Mouse (Mus musculus) intestine, postnatal 0 days (tissue): Measurements from ENCODE around the gene Gal3st3. TPM values are rescaled to one million over a fixed set of nuclear protein-coding genes. Genes with fewer than 3 reads are reported as not detected.
"Not testable (repeated sequence)": the region's sequence is repeated elsewhere in the genome, so short reads cannot be mapped to it uniquely, and the experiment has no call there.

Source experiments
- ATAC-seq: fragments of 200-750 bp; cut with Nextera tagmentation; 2 replicates; pipeline ENCODE4 v1.8.0; 2017; ENCODE audit warnings: mild to moderate bottlenecking, moderate TSS enrichment, moderate library complexity
- H3K27ac ChIP-seq: fragments of 300-500 bp; sonication (generic); 2 replicates; pipeline ENCODE4 v1.5.1; 2014; ENCODE audit warnings: mild to moderate bottlenecking, low read depth, low read length, moderate library complexity
- H3K27me3 ChIP-seq: fragments of 300-500 bp; sonication (generic); replicated peaks from 2 replicates; pipeline ENCODE4 v1.6.1; 2014; ENCODE audit warnings: low read length, mixed read lengths; ENCODE audit not compliant: control insufficient read depth, insufficient read depth
- H3K36me3 ChIP-seq: fragments of 300-500 bp; sonication (generic); 2 replicates; pipeline ENCODE4 v1.6.1; 2014; ENCODE audit warnings: mild to moderate bottlenecking, moderate library complexity; ENCODE audit not compliant: control insufficient read depth, insufficient read depth
- H3K4me1 ChIP-seq: fragments of 300-500 bp; sonication (generic); replicated peaks from 2 replicates; pipeline ENCODE4 v1.6.1; 2014; ENCODE audit warnings: antibody characterized with exemption, low read length, mixed read lengths; ENCODE audit not compliant: control insufficient read depth, insufficient read depth
- H3K4me2 ChIP-seq: fragments of 300-500 bp; sonication (generic); replicated peaks from 2 replicates; pipeline ENCODE4 v1.6.1; 2014; ENCODE audit warnings: low read depth, mild to moderate bottlenecking, moderate library complexity
- H3K4me3 ChIP-seq: fragments of 300-500 bp; sonication (generic); 2 replicates; pipeline ENCODE4 v1.5.1; 2014; ENCODE audit warnings: low read depth, low read length
- H3K9ac ChIP-seq: fragments of 300-500 bp; sonication (generic); 2 replicates; pipeline ENCODE4 v1.6.1; 2014; ENCODE audit warnings: mild to moderate bottlenecking, low read depth, low read length
- H3K9me3 ChIP-seq: fragments of 300-500 bp; sonication (generic); 2 replicates; pipeline ENCODE4 v1.6.1; 2016; ENCODE audit warnings: mixed run types; ENCODE audit not compliant: control insufficient read depth
- CTCF ChIP-seq: sonication (generic); IDR thresholded peaks from 2 replicates; pipeline ENCODE4 v1.5.1; 2016; ENCODE audit warnings: low read depth, mild to moderate bottlenecking, control low read depth, antibody characterized with exemption, moderate library complexity
- WGBS: fragments of 180-500 bp; shearing (Covaris S2); extraction: QIAGEN DNeasy Blood & Tissue Kit; methylation state at CpG from one replicate; pipeline ENCODE4 v1.1.7; 2014; 5-methylcytosine and 5-hydroxymethylcytosine counted together
- polyA plus RNA-seq: library from polyadenylated mRNA; unstranded; fragments of >200 nt; fragmentation: Nextera tagmentation; extraction: Ambion mirVana; gene quantifications from 2 replicates; pipeline ENCODE4 v1.2.1, GENCODE M21; 2015

The Gal3st3 gene
- polyA plus RNA-seq, 1 experiment from 2014 or later = 0.55 TPM

DNA sequence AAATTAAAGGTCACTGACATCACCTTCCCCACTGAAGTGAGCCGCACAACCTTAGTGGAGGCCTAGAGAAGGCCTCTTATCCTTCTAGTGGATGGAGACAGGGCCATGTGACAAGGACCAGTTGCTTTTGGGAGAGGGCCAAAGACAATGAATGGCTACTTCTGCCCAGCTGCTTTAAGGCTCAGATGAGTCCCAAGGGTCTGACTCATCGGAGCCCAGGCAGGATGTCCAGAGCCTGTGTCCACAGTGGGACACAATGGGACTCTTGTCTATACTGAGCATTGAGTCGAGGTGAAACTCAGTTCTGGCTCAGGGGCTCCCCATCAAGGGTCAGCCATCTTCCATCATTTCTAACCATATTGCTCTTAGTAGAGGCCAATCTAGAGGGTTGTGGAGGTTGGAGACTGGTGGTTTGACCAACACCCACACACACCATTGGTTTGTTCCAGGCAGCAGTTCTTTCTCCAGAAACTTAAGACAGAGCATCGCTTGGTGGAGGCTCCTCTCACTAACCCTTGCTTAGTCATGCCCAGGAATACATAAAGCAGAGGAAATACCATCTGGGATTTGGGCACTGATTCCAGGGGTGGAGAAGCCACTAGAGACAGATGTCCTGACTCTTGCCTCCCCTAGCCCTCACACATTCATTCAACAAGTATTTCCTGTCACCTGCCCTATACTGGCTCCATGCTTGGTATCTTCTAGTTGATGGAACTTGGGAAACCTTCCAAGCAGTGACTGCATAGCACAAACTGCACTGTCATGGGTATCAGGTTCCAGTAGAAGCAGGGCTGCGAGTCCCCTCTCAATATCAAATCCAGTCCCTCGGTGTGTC is 47.4 kb downstream of the Gal3st3 start:
- no peaks in the 10 kb centered on the region for H3K27me3 ChIP-seq
- 80% methylated on average over 6 of the region's 6 CpGs for WGBS
- H3K4me2 ChIP-seq = no peak overlapping the region
- no peaks in the 10 kb centered on the region for H3K36me3 ChIP-seq
- no peak overlapping the region for H3K4me3 ChIP-seq
- no peak overlapping the region for H3K9ac ChIP-seq
- no peak for ATAC-seq
- H3K4me1 ChIP-seq = 0 out of 2 replicates have a peak, but pooled peaks cover 3% of the 10 kb centered on the region
- no peak overlapping the region for H3K27ac ChIP-seq
- TF ChIP-seq CTCF = no peak
- no peaks in the 10 kb centered on the region for H3K9me3 ChIP-seq

- H3K27me3 ChIP-seq = no peaks in the 10 kb centered on the region
- H3K36me3 ChIP-seq = no peaks in the 10 kb centered on the region
- ATAC-seq = no peak
- peak overlapping the region; percentile 22; the same call in 1 of the 2 replicates for H3K9ac ChIP-seq
- TF ChIP-seq CTCF = no peak
- H3K4me2 ChIP-seq = peak overlapping the region; percentile 75
- 0 out of 2 replicates have a peak, but pooled peaks cover 3% of the 10 kb centered on the region for H3K4me1 ChIP-seq
- H3K4me3 ChIP-seq = no peak overlapping the region
- H3K9me3 ChIP-seq = no peaks in the 10 kb centered on the region
- WGBS = 72% methylated on average over 6 of the region's 6 CpGs
- no peak overlapping the region for H3K27ac ChIP-seq
Observed at GRCm38 (mm10) chr19:5348064-5348463, 49.9 kb downstream of the Gal3st3 start.

- Histone ChIP-seq H3K4me1 (0 out of 2 replicates have a peak, but pooled peaks cover 3% of the 10 kb centered on the region), H3K9me3 (no peaks in the 10 kb centered on the region), H3K4me2 (peak overlapping the region; percentile 75), H3K4me3 (peak overlapping the region; percentile 47), H3K27me3 (no peaks in the 10 kb centered on the region), H3K27ac (no peak overlapping the region), H3K36me3 (no peaks in the 10 kb centered on the region), H3K9ac (peak overlapping the region; percentile 31)
- peak; percentile 74 for TF ChIP-seq CTCF
- WGBS = 3% methylated on average over 34 of the region's 34 CpGs
- peak; percentile 69 for ATAC-seq
Observed at GRCm38 (mm10) chr19:5348526-5349501, 50.7 kb downstream of the Gal3st3 start.

GRCm38 (mm10) chr19:5349502-5349873 is 51.4 kb downstream of the Gal3st3 start, which contains the start of gene Cst6:
Gene Cst6, minus strand, starts transcription at chr19:5349574.
- H3K9me3 ChIP-seq, H3K27ac ChIP-seq, ATAC-seq, H3K4me1 ChIP-seq, H3K27me3 ChIP-seq, H3K36me3 ChIP-seq: not testable (repeated sequence)
- H3K9ac ChIP-seq = peak within 1 kb of the TSS; percentile 31
- WGBS = 61% methylated on average over 6 of the region's 6 CpGs
- H3K4me2 ChIP-seq = peak within 1 kb of the TSS; percentile 75
- peak within 1 kb of the TSS; percentile 47 for H3K4me3 ChIP-seq

GRCm38 (mm10) chr19:5353609-5354008 is 55.5 kb downstream of the Gal3st3 start:
- H3K4me2 ChIP-seq = no peak overlapping the region
- peak overlapping the region; percentile 70 for H3K27ac ChIP-seq
- peak; percentile 35; the same call in 1 of the 2 replicates for ATAC-seq
- no peak overlapping the region for H3K4me3 ChIP-seq
- no peaks in the 10 kb centered on the region for H3K36me3 ChIP-seq
- no peak for TF ChIP-seq CTCF
- H3K27me3 ChIP-seq = no peaks in the 10 kb centered on the region
- no peaks in the 10 kb centered on the region for H3K9me3 ChIP-seq
- H3K4me1 ChIP-seq = 0 out of 2 replicates have a peak, but pooled peaks cover under 1% of the 10 kb centered on the region
- H3K9ac ChIP-seq = no peak overlapping the region; the same call in 1 of the 2 replicates
- 41% methylated on average over 2 of the region's 2 CpGs for WGBS

GRCm38 (mm10) chr19:5356080-5356479 is 57.9 kb downstream of the Gal3st3 start:
- ATAC-seq = peak; percentile 76
- peak overlapping the region; percentile 57 for H3K27ac ChIP-seq

More at GRCm38 (mm10) chr19:5356080-5356479, 57.9 kb downstream of the Gal3st3 start:
- H3K4me1 ChIP-seq = no peaks in the 10 kb centered on the region
- no peak overlapping the region for H3K4me3 ChIP-seq
- H3K36me3 ChIP-seq = no peaks in the 10 kb centered on the region; the same call in 1 of the 2 replicates
- H3K9me3 ChIP-seq = no peaks in the 10 kb centered on the region
- H3K9ac ChIP-seq = no peak overlapping the region
- no peaks in the 10 kb centered on the region for H3K27me3 ChIP-seq
- H3K4me2 ChIP-seq = no peak overlapping the region
- TF ChIP-seq CTCF = no peak
- WGBS = no CpG with 5 or more reads among the region's 1 CpGs

Other genes starting within 250 kb of the Gal3st3 start
- gene Rin1, start 247.8 kb upstream of the Gal3st3 start, polyA plus RNA-seq = 0.77 and 0.78 TPM in 2 replicates
- gene Cd248, start 230.3 kb upstream of the Gal3st3 start, polyA plus RNA-seq = 19.9 and 23.0 TPM in 2 replicates
- gene Tmem151a, start 212.8 kb upstream of the Gal3st3 start, polyA plus RNA-seq = 4.0 TPM in 2 replicates
- gene Yif1a, start 209.8 kb upstream of the Gal3st3 start, polyA plus RNA-seq = 182 and 198 TPM in 2 replicates
- 5.6 and 5.8 TPM in 2 replicates for gene Cnih2, start 199.8 kb upstream of the Gal3st3 start, polyA plus RNA-seq
- gene Rab1b, start 191.3 kb upstream of the Gal3st3 start, polyA plus RNA-seq = 185 TPM in 2 replicates
- 8.0 and 9.1 TPM in 2 replicates for gene Klc2, start 179.8 kb upstream of the Gal3st3 start, polyA plus RNA-seq
- gene Pacs1, start 25.2 kb upstream of the Gal3st3 start, polyA plus RNA-seq = 6.2 and 6.6 TPM in 2 replicates
- gene Sf3b2, start 2.9 kb upstream of the Gal3st3 start, polyA plus RNA-seq = 160 and 172 TPM in 2 replicates
- not detected in 2 replicates for gene Catsper1, start 37.4 kb downstream of the Gal3st3 start, polyA plus RNA-seq
- gene Cst6, start 51.2 kb downstream of the Gal3st3 start, polyA plus RNA-seq = 624 and 632 TPM in 2 replicates
- 81.2 and 88.1 TPM in 2 replicates for gene Eif1ad, start 68.4 kb downstream of the Gal3st3 start, polyA plus RNA-seq
- 309 and 329 TPM in 2 replicates for gene Banf1, start 68.8 kb downstream of the Gal3st3 start, polyA plus RNA-seq
- 53.7 and 63.0 TPM in 2 replicates for gene Sart1, start 90.4 kb downstream of the Gal3st3 start, polyA plus RNA-seq
- 0.27 and 0.59 TPM in 2 replicates for gene Tsga10ip, start 104.2 kb downstream of the Gal3st3 start, polyA plus RNA-seq
- 136 and 137 TPM in 2 replicates for gene Drap1, start 126.6 kb downstream of the Gal3st3 start, polyA plus RNA-seq
- 33.0 and 34.2 TPM in 2 replicates for gene AI837181, start 126.8 kb downstream of the Gal3st3 start, polyA plus RNA-seq
- gene Fosl1, start 149.2 kb downstream of the Gal3st3 start, polyA plus RNA-seq = not detected in 2 replicates
- 7.3 and 7.5 TPM in 2 replicates for gene Ccdc85b, start 159.6 kb downstream of the Gal3st3 start, polyA plus RNA-seq
- gene Fibp, start 162.3 kb downstream of the Gal3st3 start, polyA plus RNA-seq = 116 and 130 TPM in 2 replicates
- 0.85 and 0.92 TPM in 2 replicates for gene Ctsw, start 170.2 kb downstream of the Gal3st3 start, polyA plus RNA-seq
- gene Efemp2, start 175.6 kb downstream of the Gal3st3 start, polyA plus RNA-seq = 39.4 and 40.7 TPM in 2 replicates
- 12.4 and 14.4 TPM in 2 replicates for gene Mus81, start 190.1 kb downstream of the Gal3st3 start, polyA plus RNA-seq
- 1,685 and 1,786 TPM in 2 replicates for gene Cfl1, start 192.1 kb downstream of the Gal3st3 start, polyA plus RNA-seq
- gene 1700020D05Rik, start 205.5 kb downstream of the Gal3st3 start, polyA plus RNA-seq = not detected in 2 replicates
- 3.8 and 4.5 TPM in 2 replicates for gene Snx32, start 212.2 kb downstream of the Gal3st3 start, polyA plus RNA-seq